ENCODE assay signal across 31 mouse cellular contexts in genomic region chr9:99694961-99695360, GRCm38 (mm10). TPM values are rescaled to one million over a fixed set of nuclear protein-coding genes. Genes with fewer than 3 reads are reported as not detected.
DNase-seq lines count a peak whose midpoint lies in the region; ATAC-seq lines count a peak whose summit lies in the region.
"Had no signal": no experiment of that assay in that cellular context is flagged by ENCODE, and none has a peak within 500 bp of the region (broad histone marks: within the 10 kb centered on the region; RNA-seq: fewer than 3 reads in every experiment).

No protein-coding gene starts in this region.

- H3K4me3 ChIP-seq in embryonic facial prominence, embryonic 10.5 days = no peak overlapping the region
- H3K4me3 ChIP-seq: embryonic facial prominence, embryonic 15.5 days; forebrain, embryonic 12.5 days; hindbrain, embryonic 13.5 days; kidney, embryonic 15.5 days; layer of hippocampus, adult 2 months; left cerebral cortex, adult 2 months; limb, embryonic 13.5 days; lung, embryonic 15.5 days; midbrain, embryonic 12.5 days had no signal

- peak; percentile 22 for DNase-seq in retina, postnatal 1 day
- DNase-seq in retina, embryonic 14.5 days (ENCODE audit: low spot score) = no peak
- DNase-seq in ZHBTc4 (ENCODE audit: low read depth, low spot score) = peak; percentile 89
- peak; percentile 38 for DNase-seq in embryonic facial prominence, embryonic 10.5 days (ENCODE audit: low spot score)
- DNase-seq in thymus, postnatal 0 days (ENCODE audit: low spot score) = no peak
- no peak for DNase-seq in spleen, postnatal 4 days (ENCODE audit: low spot score in 2 of 2)
- DNase-seq: adrenal gland, adult 2 months; cerebellum, adult 2 months; cerebellum, postnatal 14 days; forebrain, postnatal 0 days; gastrocnemius, postnatal 14 days; heart, postnatal 36 days; kidney, adult 18-20 months; kidney, postnatal 25 days; right cerebral cortex, postnatal 4 days; thymus, adult 2 months; thymus, postnatal 4 days had no signal

- no peaks in the 10 kb centered on the region for H3K36me3 ChIP-seq in embryonic facial prominence, embryonic 10.5 days (replicated peaks)
- H3K36me3 ChIP-seq: embryonic facial prominence, embryonic 15.5 days; forebrain, embryonic 12.5 days; G1E; hindbrain, embryonic 13.5 days; kidney, embryonic 15.5 days; limb, embryonic 13.5 days; midbrain, embryonic 12.5 days had no signal

- H3K4me1 ChIP-seq in embryonic facial prominence, embryonic 10.5 days = no peaks in the 10 kb centered on the region
- H3K4me1 ChIP-seq: embryonic facial prominence, embryonic 15.5 days; forebrain, embryonic 12.5 days; hindbrain, embryonic 13.5 days; kidney, embryonic 15.5 days; limb, embryonic 13.5 days; lung, embryonic 15.5 days; midbrain, embryonic 12.5 days had no signal

- ATAC-seq in frontal cortex, adult (ENCODE audit: low TSS enrichment) = no peak
- ATAC-seq: CD4-positive, CD25-positive, alpha-beta regulatory T cell, adult 4 months; forebrain, postnatal 0 days had no signal

- no peak overlapping the region for H3K27ac ChIP-seq in embryonic facial prominence, embryonic 10.5 days (replicated peaks)
- H3K27ac ChIP-seq: embryonic facial prominence, embryonic 15.5 days; forebrain, embryonic 12.5 days; hindbrain, embryonic 13.5 days; kidney, embryonic 15.5 days; layer of hippocampus, adult 2 months; left cerebral cortex, adult 2 months; limb, embryonic 13.5 days; lung, embryonic 15.5 days; midbrain, embryonic 12.5 days had no signal

- WGBS in embryonic facial prominence, embryonic 10.5 days = 66% methylated on average over 7 of the region's 7 CpGs

- H3K27me3 ChIP-seq in embryonic facial prominence, embryonic 10.5 days (replicated peaks; ENCODE audit: low read depth, poor library complexity, severe bottlenecking) = no peaks in the 10 kb centered on the region
- H3K27me3 ChIP-seq: embryonic facial prominence, embryonic 15.5 days; forebrain, embryonic 12.5 days; hindbrain, embryonic 13.5 days; kidney, embryonic 15.5 days; limb, embryonic 13.5 days; lung, embryonic 15.5 days; midbrain, embryonic 12.5 days had no signal

- H3K9me3 ChIP-seq in embryonic facial prominence, embryonic 10.5 days = no peaks in the 10 kb centered on the region
- H3K9me3 ChIP-seq: embryonic facial prominence, embryonic 15.5 days; forebrain, embryonic 12.5 days; hindbrain, embryonic 13.5 days; kidney, embryonic 15.5 days; limb, embryonic 13.5 days; lung, embryonic 15.5 days; midbrain, embryonic 12.5 days had no signal

RNA-seq across cellular contexts. Expression of gene Cldn18, which starts 22.1 kb away (rescaled TPM):
- polyA plus RNA-seq in embryonic facial prominence, embryonic 10.5 days (2016; fragmentation: Nextera tagmentation; extraction: Ambion mirVana) = not detected in 2 replicates
- polyA plus RNA-seq in thymus, postnatal 0 days (2015; fragmentation: Nextera tagmentation; extraction: Ambion mirVana) = 0.03 TPM in 1 of 2 replicates, not detected in the other
- polyA plus RNA-seq: adrenal gland, adult 2 months; CD4-positive, CD25-positive, alpha-beta regulatory T cell, adult 4 months; cerebellum, adult 2 months; cortical plate, adult 2 months; embryonic facial prominence, embryonic 15.5 days; forebrain, embryonic 12.5 days; forebrain, postnatal 0 days; G1E; kidney, embryonic 15.5 days; limb, embryonic 13.5 days; midbrain, embryonic 12.5 days; spleen, adult 2 months had no signal

Comparison
In these comparisons a context has a peak if more than half of its experiments do, and no peak if none do; other contexts are left out.
1. DNase-seq: peak in retina, postnatal 1 day (single experiment), ZHBTc4 (single experiment) and embryonic facial prominence, embryonic 10.5 days (single experiment); none in retina, embryonic 14.5 days (single experiment), thymus, postnatal 0 days (single experiment) and spleen, postnatal 4 days (0 of 2).